Mouse (Mus musculus): Measurements from ENCODE around the gene Rab3a. TPM values are rescaled to one million over a fixed set of nuclear protein-coding genes. Genes with fewer than 3 reads are reported as not detected.

Gene Rab3a
- polyA plus RNA-seq, 1 experiment from 2014 or later = 21.0 TPM

- Histone ChIP-seq H3K27ac (no peak overlapping the region), H3K4me2 (no peak overlapping the region), H3K4me1 (replicated peaks) (peaks cover 33% of the 10 kb centered on the region), H3K27me3 (no peaks in the 10 kb centered on the region), H3K36me3 (peaks cover 35% of the 10 kb centered on the region), H3K9me3 (replicated peaks) (no peaks in the 10 kb centered on the region), H3K4me3 (no peak overlapping the region), H3K9ac (no peak overlapping the region)
- WGBS = 78% methylated on average over 16 of the region's 16 CpGs
- no peak for ATAC-seq (replicated peaks; ENCODE audit: insufficient number of reproducible peaks, insufficient read depth, low FRiP score, low read depth)
These were observed 14.5 kb downstream of the Rab3a start for GRCm38 (mm10) chr8:70768956-70769355.

- H3K9me3 ChIP-seq (replicated peaks) = no peaks in the 10 kb centered on the region
- H3K4me2 ChIP-seq = no peak overlapping the region
- H3K36me3 ChIP-seq = peaks cover 38% of the 10 kb centered on the region
- WGBS = 4% methylated on average over 26 of the region's 26 CpGs
- peak; percentile 47 for ATAC-seq (replicated peaks; ENCODE audit: insufficient number of reproducible peaks, insufficient read depth, low FRiP score, low read depth)
- H3K27ac ChIP-seq = no peak overlapping the region
- peaks cover 37% of the 10 kb centered on the region for H3K4me1 ChIP-seq (replicated peaks)
- H3K4me3 ChIP-seq = no peak overlapping the region
- H3K9ac ChIP-seq = no peak overlapping the region
- H3K27me3 ChIP-seq = no peaks in the 10 kb centered on the region
These were observed 14.9 kb downstream of the Rab3a start for GRCm38 (mm10) chr8:70769359-70769758.

GRCm38 (mm10) chr8:70769858-70770257, 15.4 kb downstream of the Rab3a start:
- Histone ChIP-seq H3K9ac (no peak overlapping the region), H3K4me1 (replicated peaks) (peaks cover 42% of the 10 kb centered on the region), H3K9me3 (replicated peaks) (no peaks in the 10 kb centered on the region), H3K4me3 (no peak overlapping the region), H3K27ac (no peak overlapping the region), H3K36me3 (peaks cover 39% of the 10 kb centered on the region), H3K4me2 (no peak overlapping the region), H3K27me3 (no peaks in the 10 kb centered on the region)
- WGBS = 69% methylated on average over 12 of the region's 12 CpGs
- no peak for ATAC-seq (replicated peaks; ENCODE audit: insufficient number of reproducible peaks, insufficient read depth, low FRiP score, low read depth)

DNA sequence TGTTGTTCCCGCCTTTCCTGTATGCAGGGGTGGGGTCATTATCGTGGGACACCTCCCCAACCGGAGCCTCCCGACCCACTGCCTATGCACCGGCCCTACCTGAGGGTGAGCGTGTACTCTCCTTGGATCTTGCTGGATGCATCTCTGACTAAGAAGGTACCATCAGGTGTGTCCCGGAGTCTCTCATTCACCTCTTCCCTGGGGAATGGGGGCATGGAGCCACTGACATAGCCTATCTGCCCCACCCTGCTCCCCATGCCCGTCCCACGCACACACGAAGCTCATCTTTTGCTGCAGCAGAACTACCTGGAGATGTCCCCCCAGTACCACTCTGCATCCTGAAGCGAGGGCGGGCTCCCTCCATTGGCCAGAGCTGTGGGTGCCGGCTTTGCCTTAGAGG, 16.3 kb downstream of the Rab3a start:
- H3K4me1 ChIP-seq (replicated peaks) = peaks cover 46% of the 10 kb centered on the region
- H3K4me2 ChIP-seq = no peak overlapping the region
- no peak overlapping the region for H3K27ac ChIP-seq
- H3K9me3 ChIP-seq (replicated peaks) = no peaks in the 10 kb centered on the region
- ATAC-seq (replicated peaks; ENCODE audit: insufficient number of reproducible peaks, insufficient read depth, low FRiP score, low read depth) = no peak
- 95% methylated on average over 13 of the region's 13 CpGs for WGBS
- H3K4me3 ChIP-seq = no peak overlapping the region
- peaks cover 39% of the 10 kb centered on the region for H3K36me3 ChIP-seq
- H3K27me3 ChIP-seq = no peaks in the 10 kb centered on the region
- H3K9ac ChIP-seq = no peak overlapping the region

DNA sequence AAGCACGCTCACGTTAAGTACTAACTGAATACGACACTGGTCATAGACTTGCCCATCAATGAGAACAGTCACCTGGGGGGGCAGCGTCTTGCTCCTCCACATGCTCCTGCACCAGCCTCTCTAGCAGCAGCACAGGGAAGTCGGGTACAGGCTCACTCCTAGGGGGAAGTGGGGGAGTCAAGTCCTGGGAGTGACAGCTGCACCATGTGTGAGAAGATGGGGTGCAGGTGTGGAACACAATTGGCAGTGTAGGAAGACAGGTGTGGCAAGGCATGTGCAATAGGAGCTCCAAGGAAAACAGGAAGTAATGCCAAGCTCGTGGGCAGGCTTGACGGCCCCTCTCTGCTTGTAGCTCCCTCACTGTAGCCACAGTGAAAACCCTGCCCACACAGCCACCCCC, 16.7 kb downstream of the Rab3a start:
- Histone ChIP-seq H3K4me2 (no peak overlapping the region), H3K27me3 (no peaks in the 10 kb centered on the region), H3K9me3 (replicated peaks) (no peaks in the 10 kb centered on the region), H3K36me3 (peaks cover 39% of the 10 kb centered on the region), H3K4me3 (no peak overlapping the region), H3K27ac (no peak overlapping the region), H3K9ac (no peak overlapping the region), H3K4me1 (replicated peaks) (peaks cover 46% of the 10 kb centered on the region)
- WGBS = 80% methylated on average over 7 of the region's 7 CpGs
- ATAC-seq (replicated peaks; ENCODE audit: insufficient number of reproducible peaks, insufficient read depth, low FRiP score, low read depth) = no peak

DNA sequence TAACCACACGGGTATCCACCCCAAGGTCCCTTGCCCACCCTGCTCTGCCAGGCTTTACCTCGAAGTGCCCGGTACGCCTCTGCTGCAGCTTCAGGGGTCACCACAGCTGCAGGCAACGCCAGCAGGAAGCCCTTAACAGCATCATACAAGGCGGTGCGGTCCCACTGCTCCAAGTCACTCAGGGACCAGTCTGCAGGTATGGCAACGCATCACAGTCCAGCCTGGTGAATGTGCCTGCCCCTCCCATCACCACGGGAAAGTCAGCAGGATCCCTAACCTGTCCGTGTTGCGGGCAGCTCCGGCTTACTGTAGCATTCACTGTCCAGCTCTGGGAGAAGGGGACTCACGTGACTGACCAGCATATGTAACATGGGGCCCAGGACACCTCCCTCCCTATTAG, 17.6 kb downstream of the Rab3a start:
- H3K9me3 ChIP-seq (replicated peaks) = no peaks in the 10 kb centered on the region
- H3K4me1 ChIP-seq (replicated peaks) = peaks cover 38% of the 10 kb centered on the region
- H3K9ac ChIP-seq = no peak overlapping the region
- no peaks in the 10 kb centered on the region for H3K27me3 ChIP-seq
- H3K4me3 ChIP-seq = no peak overlapping the region
- H3K4me2 ChIP-seq = no peak overlapping the region
- H3K36me3 ChIP-seq = peaks cover 39% of the 10 kb centered on the region
- H3K27ac ChIP-seq = no peak overlapping the region
- WGBS = 93% methylated on average over 13 of the region's 13 CpGs
- ATAC-seq (replicated peaks; ENCODE audit: insufficient number of reproducible peaks, insufficient read depth, low FRiP score, low read depth) = no peak

GRCm38 (mm10) chr8:70772890-70773289, 18.4 kb downstream of the Rab3a start:
- 77% methylated on average over 9 of the region's 9 CpGs for WGBS
- Histone ChIP-seq H3K27me3 (no peaks in the 10 kb centered on the region), H3K9me3 (replicated peaks) (no peaks in the 10 kb centered on the region), H3K4me1 (replicated peaks) (peaks cover 41% of the 10 kb centered on the region), H3K27ac (no peak overlapping the region), H3K4me3 (no peak overlapping the region), H3K36me3 (peaks cover 39% of the 10 kb centered on the region), H3K4me2 (no peak overlapping the region), H3K9ac (no peak overlapping the region)
- no peak for ATAC-seq (replicated peaks; ENCODE audit: insufficient number of reproducible peaks, insufficient read depth, low FRiP score, low read depth)

- no peaks in the 10 kb centered on the region for H3K27me3 ChIP-seq
- no peak for ATAC-seq (replicated peaks; ENCODE audit: insufficient number of reproducible peaks, insufficient read depth, low FRiP score, low read depth)
- peaks cover 36% of the 10 kb centered on the region for H3K36me3 ChIP-seq
- H3K9me3 ChIP-seq (replicated peaks) = no peaks in the 10 kb centered on the region
- no peak overlapping the region for H3K4me3 ChIP-seq
- peak overlapping the region; percentile 75 for H3K27ac ChIP-seq
- H3K4me1 ChIP-seq (replicated peaks) = peaks cover 46% of the 10 kb centered on the region
- peak overlapping the region; percentile 13; the same call in 1 of the 2 replicates for H3K4me2 ChIP-seq
- 0 out of 2 replicates have a peak overlapping the region, but pooled peaks have one; percentile 6 for H3K9ac ChIP-seq
- WGBS = 73% methylated on average over 5 of the region's 5 CpGs
These were observed 18.9 kb downstream of the Rab3a start for GRCm38 (mm10) chr8:70773410-70773809.

DNA sequence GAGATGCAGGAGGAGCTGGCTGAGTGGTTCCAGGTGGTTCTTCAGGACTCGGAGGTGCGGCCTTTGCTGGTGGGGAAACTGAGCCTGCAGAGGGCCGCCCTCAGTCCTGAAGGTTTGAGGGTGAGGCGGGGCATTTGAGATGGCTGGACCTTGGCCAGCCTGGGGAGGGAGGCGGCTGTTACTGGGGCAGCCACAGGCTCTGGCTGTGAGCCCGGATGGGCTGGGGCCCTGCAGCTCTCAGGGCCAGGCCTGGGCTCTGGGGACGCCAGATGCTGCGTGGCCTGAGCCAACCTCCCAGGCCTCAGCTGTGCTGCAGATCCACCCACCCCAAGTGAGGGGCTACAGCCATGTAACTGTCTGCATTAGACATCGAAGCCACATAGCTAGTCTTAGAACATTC, 19.4 kb downstream of the Rab3a start:
- peaks cover 49% of the 10 kb centered on the region for H3K4me1 ChIP-seq (replicated peaks)
- peak overlapping the region; percentile 29; the same call in 1 of the 2 replicates for H3K9ac ChIP-seq
- no peaks in the 10 kb centered on the region for H3K27me3 ChIP-seq
- H3K36me3 ChIP-seq = peaks cover 34% of the 10 kb centered on the region
- ATAC-seq (replicated peaks; ENCODE audit: insufficient number of reproducible peaks, insufficient read depth, low FRiP score, low read depth) = 0 out of 2 replicates have a peak, but pooled peaks have one; percentile 13
- 34% methylated on average over 9 of the region's 9 CpGs for WGBS
- no peak overlapping the region for H3K4me3 ChIP-seq
- H3K4me2 ChIP-seq = peak overlapping the region; percentile 13; the same call in 1 of the 2 replicates
- peak overlapping the region; percentile 75 for H3K27ac ChIP-seq
- no peaks in the 10 kb centered on the region for H3K9me3 ChIP-seq (replicated peaks)

- ATAC-seq (replicated peaks; ENCODE audit: insufficient number of reproducible peaks, insufficient read depth, low FRiP score, low read depth) = no peak
- Histone ChIP-seq H3K9ac (peak overlapping the region; percentile 100; the same call in 1 of the 2 replicates), H3K4me2 (0 out of 2 replicates have a peak overlapping the region, but pooled peaks have one; percentile 96), H3K4me3 (no peak overlapping the region), H3K9me3 (replicated peaks) (no peaks in the 10 kb centered on the region), H3K36me3 (peaks cover 37% of the 10 kb centered on the region), H3K27me3 (no peaks in the 10 kb centered on the region), H3K27ac (no peak overlapping the region), H3K4me1 (replicated peaks) (peaks cover 46% of the 10 kb centered on the region)
- 93% methylated on average over 18 of the region's 18 CpGs for WGBS
These were observed 20.3 kb downstream of the Rab3a start for GRCm38 (mm10) chr8:70774740-70775139.

- Histone ChIP-seq H3K4me1 (replicated peaks) (peaks cover 46% of the 10 kb centered on the region), H3K27me3 (no peaks in the 10 kb centered on the region), H3K36me3 (peaks cover 38% of the 10 kb centered on the region), H3K9me3 (replicated peaks) (no peaks in the 10 kb centered on the region), H3K9ac (peak overlapping the region; percentile 100), H3K4me3 (peak overlapping the region; percentile 92), H3K4me2 (peak overlapping the region; percentile 96), H3K27ac (no peak overlapping the region)
- ATAC-seq (replicated peaks; ENCODE audit: insufficient number of reproducible peaks, insufficient read depth, low FRiP score, low read depth) = no peak
- WGBS = 82% methylated on average over 5 of the region's 5 CpGs
These were observed 20.7 kb downstream of the Rab3a start for GRCm38 (mm10) chr8:70775227-70775626.

DNA sequence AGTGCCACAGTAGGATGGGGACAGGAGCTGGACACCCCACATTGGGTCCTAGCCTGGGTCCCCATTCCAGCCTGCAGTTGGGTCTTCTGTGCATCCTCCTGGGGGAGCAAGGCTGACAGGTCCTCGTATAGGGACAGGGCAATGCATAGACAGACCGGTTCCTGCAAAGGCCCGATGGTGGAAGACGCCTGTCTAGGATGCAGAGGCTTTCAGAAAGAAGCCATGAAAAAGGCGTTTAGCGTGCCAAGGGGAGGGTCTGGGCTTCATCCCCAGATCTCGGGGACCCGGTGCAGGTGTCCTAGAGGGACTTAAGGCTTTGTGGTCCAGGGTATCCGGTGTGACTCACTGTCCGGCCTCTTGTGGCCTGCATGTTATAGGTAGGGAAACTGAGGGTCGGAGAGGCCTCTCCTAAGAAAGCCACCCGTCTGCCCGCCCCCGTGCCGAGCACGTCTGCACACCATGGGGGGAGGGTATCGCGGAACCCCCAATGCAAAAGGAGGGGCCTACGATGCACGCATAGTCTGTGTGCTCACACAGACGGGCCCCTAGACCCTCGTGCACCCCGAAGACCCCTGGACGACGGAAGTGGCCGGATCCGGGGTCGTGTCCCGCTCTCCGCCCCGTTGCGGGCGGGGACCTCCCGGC, 21.5 kb downstream of the Rab3a start:
- WGBS = 4% methylated on average over 34 of the region's 34 CpGs
- Histone ChIP-seq H3K4me2 (peak overlapping the region; percentile 96), H3K9me3 (replicated peaks) (no peaks in the 10 kb centered on the region), H3K4me1 (replicated peaks) (peaks cover 46% of the 10 kb centered on the region), H3K27ac (peak overlapping the region; percentile 98), H3K36me3 (peaks cover 38% of the 10 kb centered on the region), H3K27me3 (no peaks in the 10 kb centered on the region), H3K9ac (peak overlapping the region; percentile 100), H3K4me3 (peak overlapping the region; percentile 92)
- ATAC-seq (replicated peaks; ENCODE audit: insufficient number of reproducible peaks, insufficient read depth, low FRiP score, low read depth) = no peak

All from heart, embryonic 15.5 days (tissue).